Mouse (Mus musculus): ENCODE data around the gene Ttc12. TPM values are rescaled to one million over a fixed set of nuclear protein-coding genes. Genes with fewer than 3 reads are reported as not detected.

Ttc12 gene
- polyA plus RNA-seq, 1 experiment from 2014 or later, result 0.15 TPM

- H3K27me3 ChIP-seq (ENCODE audit: insufficient read depth, low read length), result no peaks in the 10 kb centered on the region
- ATAC-seq, result no peak
- no peaks in the 10 kb centered on the region for H3K9me3 ChIP-seq (ENCODE audit: low read length)
- 51% methylated on average over 4 of the region's 4 CpGs for WGBS (ENCODE audit: insufficient replicate concordance)
- DNase-seq, result no peak
- H3K4me2 ChIP-seq (ENCODE audit: low read depth, low read length), result no peak overlapping the region
- no peak for TF ChIP-seq EP300 (IDR thresholded peaks at IDR 0.05; ENCODE audit: low read depth)
- no peak for TF ChIP-seq CTCF (IDR thresholded peaks at IDR 0.05; ENCODE audit: low read depth)
- no peaks in the 10 kb centered on the region; the same call in 1 of the 2 replicates for H3K4me1 ChIP-seq (ENCODE audit: insufficient read depth)
- no peak overlapping the region for H3K9ac ChIP-seq (replicated peaks)
- H3K36me3 ChIP-seq (replicated peaks; ENCODE audit: insufficient read depth, low read length), result no peaks in the 10 kb centered on the region
- H3K27ac ChIP-seq (ENCODE audit: low read depth), result no peak overlapping the region
- no peak overlapping the region for H3K4me3 ChIP-seq (ENCODE audit: low read depth, low read length)
Observed at GRCm38 (mm10) chr9:49530739-49531138, 44.7 kb upstream of the Ttc12 start.

DNA sequence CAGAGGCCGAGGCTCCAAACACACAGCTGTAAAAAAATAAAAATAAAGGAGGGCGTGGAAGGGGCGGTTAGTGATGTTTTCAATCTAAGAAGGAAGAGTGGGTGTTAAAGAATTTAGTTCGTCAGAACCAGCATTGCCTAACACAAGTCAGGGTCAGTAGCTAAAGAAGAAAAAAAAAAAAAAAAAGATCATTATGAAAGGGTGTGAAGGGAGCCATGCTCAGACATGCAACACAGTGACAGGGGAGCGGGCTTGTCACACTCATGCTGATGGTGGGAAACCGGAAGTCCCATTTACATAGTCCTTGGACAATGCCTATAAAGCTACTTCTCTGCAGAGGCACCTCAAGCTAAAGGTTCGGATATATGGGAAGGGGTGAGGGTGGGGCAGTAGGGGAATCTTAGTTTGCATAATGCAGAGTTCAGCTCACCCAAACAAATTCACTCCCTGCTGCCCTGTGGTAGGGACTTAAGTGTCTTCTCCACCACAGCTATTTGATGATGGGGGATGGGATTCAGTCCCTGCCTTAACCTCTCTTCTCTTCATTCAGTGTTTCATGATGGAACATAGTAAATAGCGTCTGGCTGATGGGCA, 43.4 kb upstream of the Ttc12 start:
- no peaks in the 10 kb centered on the region for H3K9me3 ChIP-seq (ENCODE audit: low read length)
- no peak for ATAC-seq

GRCm38 (mm10) chr9:49528943-49529342, 42.9 kb upstream of the Ttc12 start:
- H3K9me3 ChIP-seq (ENCODE audit: low read length), result no peaks in the 10 kb centered on the region
- H3K4me1 ChIP-seq (ENCODE audit: insufficient read depth), result no peaks in the 10 kb centered on the region
- H3K4me2 ChIP-seq (ENCODE audit: low read depth, low read length), result no peak overlapping the region
- ATAC-seq (no peak), DNase-seq (no peak)
- H3K9ac ChIP-seq (replicated peaks), result no peak overlapping the region
- H3K36me3 ChIP-seq (replicated peaks; ENCODE audit: insufficient read depth, low read length), result no peaks in the 10 kb centered on the region
- no peak overlapping the region for H3K27ac ChIP-seq (ENCODE audit: low read depth)
- no peaks in the 10 kb centered on the region for H3K27me3 ChIP-seq (ENCODE audit: insufficient read depth, low read length)
- 53% methylated on average over 10 of the region's 10 CpGs for WGBS (ENCODE audit: insufficient replicate concordance)
- TF ChIP-seq CTCF (IDR thresholded peaks at IDR 0.05; ENCODE audit: low read depth) (peak; percentile 55), EP300 (IDR thresholded peaks at IDR 0.05; ENCODE audit: low read depth) (no peak)
- no peak overlapping the region for H3K4me3 ChIP-seq (ENCODE audit: low read depth, low read length)

More for the DNA sequence above, 43.4 kb upstream of the Ttc12 start:
- H3K4me3 ChIP-seq (ENCODE audit: low read depth, low read length), result no peak overlapping the region
- H3K4me1 ChIP-seq (ENCODE audit: insufficient read depth), result no peaks in the 10 kb centered on the region; the same call in 1 of the 2 replicates
- no peaks in the 10 kb centered on the region for H3K27me3 ChIP-seq (ENCODE audit: insufficient read depth, low read length)
- DNase-seq, result no peak
- no peaks in the 10 kb centered on the region for H3K36me3 ChIP-seq (replicated peaks; ENCODE audit: insufficient read depth, low read length)
- H3K9ac ChIP-seq (replicated peaks), result no peak overlapping the region
- H3K27ac ChIP-seq (ENCODE audit: low read depth), result no peak overlapping the region
- no peak overlapping the region for H3K4me2 ChIP-seq (ENCODE audit: low read depth, low read length)
- 59% methylated on average over 8 of the region's 8 CpGs for WGBS (ENCODE audit: insufficient replicate concordance)
- TF ChIP-seq EP300 (IDR thresholded peaks at IDR 0.05; ENCODE audit: low read depth), result no peak

DNA sequence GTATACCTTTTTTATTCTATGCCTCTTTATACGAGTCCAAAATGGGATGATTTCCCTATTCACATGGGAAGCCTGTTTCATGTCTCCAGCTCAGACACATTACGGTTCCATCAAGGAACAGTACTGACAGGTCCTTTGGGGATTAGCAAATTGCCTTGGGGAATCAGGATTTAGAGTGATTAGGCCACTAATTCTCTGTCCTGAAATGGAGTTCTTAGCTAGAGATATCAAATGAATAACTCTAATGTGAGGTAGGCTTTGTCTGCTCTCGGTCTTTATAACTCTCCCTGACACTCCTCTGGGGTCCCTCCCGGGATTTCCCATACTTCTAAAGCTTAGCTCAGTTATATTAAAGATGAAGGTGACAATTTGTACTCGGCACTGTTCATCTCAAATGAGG, 42.0 kb upstream of the Ttc12 start:
- ATAC-seq, result no peak
- H3K4me3 ChIP-seq (ENCODE audit: low read depth, low read length), result no peak overlapping the region
- WGBS (ENCODE audit: insufficient replicate concordance), result 76% methylated on average over 5 of the region's 5 CpGs
- H3K4me1 ChIP-seq (ENCODE audit: insufficient read depth), result no peaks in the 10 kb centered on the region
- no peak overlapping the region for H3K4me2 ChIP-seq (ENCODE audit: low read depth, low read length)
- no peaks in the 10 kb centered on the region for H3K36me3 ChIP-seq (replicated peaks; ENCODE audit: insufficient read depth, low read length)
- no peaks in the 10 kb centered on the region for H3K9me3 ChIP-seq (ENCODE audit: low read length)
- no peaks in the 10 kb centered on the region for H3K27me3 ChIP-seq (ENCODE audit: insufficient read depth, low read length)
- DNase-seq, result no peak
- H3K27ac ChIP-seq (ENCODE audit: low read depth), result no peak overlapping the region
- H3K9ac ChIP-seq (replicated peaks), result no peak overlapping the region
- no peak for TF ChIP-seq CTCF (IDR thresholded peaks at IDR 0.05; ENCODE audit: low read depth)

DNA sequence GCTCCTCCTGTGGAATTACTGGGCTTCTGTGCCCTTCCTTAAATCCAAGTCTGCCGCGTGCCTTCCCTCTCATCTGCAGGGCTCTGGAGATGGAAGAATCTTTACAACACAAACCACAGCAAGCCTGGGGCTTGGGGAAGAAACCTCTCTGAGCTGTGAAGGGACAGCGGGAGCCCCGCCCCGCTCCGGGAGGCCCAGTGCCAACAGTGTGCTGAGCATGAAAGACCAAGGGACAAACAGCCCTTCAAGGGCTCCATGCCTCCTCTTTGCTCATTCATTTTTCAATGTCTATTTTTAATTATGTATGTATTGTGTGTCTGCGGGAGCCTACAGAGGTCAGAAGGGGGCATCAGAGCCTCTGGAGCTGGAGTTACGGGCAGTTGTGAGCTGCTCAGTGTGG, 41.3 kb upstream of the Ttc12 start:
- no peak overlapping the region for H3K27ac ChIP-seq (ENCODE audit: low read depth)
- no peak overlapping the region for H3K9ac ChIP-seq (replicated peaks)
- TF ChIP-seq CTCF (IDR thresholded peaks at IDR 0.05; ENCODE audit: low read depth) (no peak), EP300 (IDR thresholded peaks at IDR 0.05; ENCODE audit: low read depth) (no peak)
- no peaks in the 10 kb centered on the region for H3K4me1 ChIP-seq (ENCODE audit: insufficient read depth)
- no peaks in the 10 kb centered on the region for H3K27me3 ChIP-seq (ENCODE audit: insufficient read depth, low read length)
- no peak for ATAC-seq
- no peaks in the 10 kb centered on the region for H3K36me3 ChIP-seq (replicated peaks; ENCODE audit: insufficient read depth, low read length)
- 73% methylated on average over 8 of the region's 8 CpGs for WGBS (ENCODE audit: insufficient replicate concordance)
- no peak overlapping the region for H3K4me2 ChIP-seq (ENCODE audit: low read depth, low read length)
- no peak for DNase-seq
- no peaks in the 10 kb centered on the region for H3K9me3 ChIP-seq (ENCODE audit: low read length)
- H3K4me3 ChIP-seq (ENCODE audit: low read depth, low read length), result no peak overlapping the region

DNA sequence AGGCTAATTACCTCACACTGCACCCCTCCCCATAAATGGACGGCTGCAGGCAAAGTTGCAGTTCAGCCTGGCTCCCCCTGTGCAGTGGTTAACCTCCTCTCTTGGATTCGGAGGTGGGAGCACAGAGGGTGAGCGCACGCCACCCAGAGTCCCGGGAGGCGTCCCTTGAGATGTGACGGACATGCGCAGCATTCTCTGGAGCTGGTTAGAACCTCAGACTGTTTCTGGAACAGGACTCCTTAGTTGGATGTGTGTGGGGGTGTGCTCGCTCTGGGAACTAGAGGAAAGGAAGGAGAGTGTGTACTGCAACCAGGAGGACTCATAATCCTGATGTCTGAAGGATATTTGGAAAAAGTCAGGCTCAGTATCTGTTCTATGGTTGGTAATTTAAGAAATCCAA, 38.7 kb upstream of the Ttc12 start:
- 71% methylated on average over 9 of the region's 9 CpGs for WGBS (ENCODE audit: insufficient replicate concordance)
- no peak overlapping the region for H3K27ac ChIP-seq (ENCODE audit: low read depth)
- no peak for ATAC-seq

GRCm38 (mm10) chr9:49523881-49524280, 37.9 kb upstream of the Ttc12 start:
- no peak overlapping the region for H3K4me3 ChIP-seq (ENCODE audit: low read depth, low read length)
- WGBS (ENCODE audit: insufficient replicate concordance), result 81% methylated on average over 9 of the region's 9 CpGs
- H3K4me2 ChIP-seq (ENCODE audit: low read depth, low read length), result no peak overlapping the region
- H3K27me3 ChIP-seq (ENCODE audit: insufficient read depth, low read length), result no peaks in the 10 kb centered on the region
- H3K36me3 ChIP-seq (replicated peaks; ENCODE audit: insufficient read depth, low read length), result no peaks in the 10 kb centered on the region
- H3K27ac ChIP-seq (ENCODE audit: low read depth), result no peak overlapping the region
- DNase-seq, result no peak
- no peaks in the 10 kb centered on the region for H3K9me3 ChIP-seq (ENCODE audit: low read length)
- ATAC-seq, result no peak
- H3K9ac ChIP-seq (replicated peaks), result no peak overlapping the region
- H3K4me1 ChIP-seq (ENCODE audit: insufficient read depth), result no peaks in the 10 kb centered on the region
- no peak for TF ChIP-seq EP300 (IDR thresholded peaks at IDR 0.05; ENCODE audit: low read depth)
- no peak for TF ChIP-seq CTCF (IDR thresholded peaks at IDR 0.05; ENCODE audit: low read depth)

More for the DNA sequence above, 38.7 kb upstream of the Ttc12 start:
- DNase-seq, result no peak
- TF ChIP-seq CTCF (IDR thresholded peaks at IDR 0.05; ENCODE audit: low read depth) (no peak), EP300 (IDR thresholded peaks at IDR 0.05; ENCODE audit: low read depth) (no peak)
- Histone ChIP-seq H3K9ac (replicated peaks) (no peak overlapping the region), H3K27me3 (ENCODE audit: insufficient read depth, low read length) (no peaks in the 10 kb centered on the region), H3K36me3 (replicated peaks; ENCODE audit: insufficient read depth, low read length) (no peaks in the 10 kb centered on the region), H3K4me3 (ENCODE audit: low read depth, low read length) (no peak overlapping the region), H3K4me2 (ENCODE audit: low read depth, low read length) (no peak overlapping the region), H3K4me1 (ENCODE audit: insufficient read depth) (no peaks in the 10 kb centered on the region), H3K9me3 (ENCODE audit: low read length) (no peaks in the 10 kb centered on the region)

Data from liver, postnatal 0 days (tissue).